Mouse (Mus musculus) small intestine, adult 2 months (tissue): Measurements from ENCODE around the gene Mlf1. TPM values are rescaled to one million over a fixed set of nuclear protein-coding genes. Genes with fewer than 3 reads are reported as not detected.

Experiments used
- H3K27ac ChIP-seq: fragments of 200-500 bp; 2 replicates; pipeline ENCODE4 v1.5.1; 2012; ENCODE audit warnings: low read depth, low read length, control low read depth, inconsistent platforms; ENCODE audit not compliant: insufficient read depth
- H3K27me3 ChIP-seq: fragments of 200-500 bp; 2 replicates; pipeline ENCODE4 v1.6.1; 2012; ENCODE audit warnings: mild to moderate bottlenecking, moderate library complexity, low read length, inconsistent platforms; ENCODE audit not compliant: control insufficient read depth, insufficient read depth
- H3K36me3 ChIP-seq: fragments of 200-500 bp; 2 replicates; pipeline ENCODE4 v1.6.1; 2012; ENCODE audit warnings: mild to moderate bottlenecking, low read length, control low read depth, inconsistent platforms; ENCODE audit not compliant: control insufficient read depth, insufficient read depth
- H3K4me1 ChIP-seq: fragments of 200-500 bp; 2 replicates; pipeline ENCODE4 v1.6.1; 2012; ENCODE audit warnings: low read length, inconsistent platforms, mixed read lengths; ENCODE audit not compliant: control insufficient read depth, insufficient read depth, insufficient read length
- H3K4me3 ChIP-seq: fragments of 200-500 bp; 2 replicates; pipeline ENCODE4 v1.5.1; 2012; ENCODE audit warnings: low read depth, mild to moderate bottlenecking, control low read depth, inconsistent platforms, low read length, moderate library complexity
- CTCF ChIP-seq: fragments of 200-500 bp; IDR thresholded peaks from 2 replicates; pipeline ENCODE4 v1.5.1; 2012; ENCODE audit warnings: low read depth, mild to moderate bottlenecking, control low read depth, inconsistent platforms, low read length, moderate library complexity, mixed read lengths; ENCODE audit not compliant: insufficient replicate concordance, insufficient read length; ENCODE audit errors: extremely low read depth
- POLR2A ChIP-seq: fragments of 200-500 bp; IDR thresholded peaks from 2 replicates; pipeline ENCODE4 v1.6.1; 2012; ENCODE audit warnings: low read depth, mild to moderate bottlenecking, control low read depth, inconsistent platforms, low read length, moderate library complexity
- WGBS: fragments of 180-500 bp; shearing (Covaris S2); methylation state at CpG from one replicate; pipeline ENCODE4 v1.1.7; 2018; 5-methylcytosine and 5-hydroxymethylcytosine counted together
- polyA plus RNA-seq: library from polyadenylated mRNA; depleted of rRNA; stranded (reverse); fragments of >200 nt; gene quantifications from 2 replicates; pipeline ENCODE4 v1.2.3, GENCODE M21; 2012

Gene Mlf1
- polyA plus RNA-seq, 1 experiment, result 0.25 TPM

- Histone ChIP-seq H3K27me3 (no peaks in the 10 kb centered on the region), H3K36me3 (0 out of 2 replicates have a peak, but pooled peaks cover 1% of the 10 kb centered on the region), H3K4me3 (no peak overlapping the region), H3K4me1 (no peaks in the 10 kb centered on the region), H3K27ac (no peak overlapping the region)
- TF ChIP-seq POLR2A (no peak), CTCF (no peak)
- WGBS, result 37% methylated on average over 5 of the region's 5 CpGs
Measured at GRCm38 (mm10) chr3:67352128-67352762, 21.7 kb upstream of the Mlf1 start.

- Histone ChIP-seq H3K4me3 (no peak overlapping the region), H3K27me3 (no peaks in the 10 kb centered on the region), H3K4me1 (no peaks in the 10 kb centered on the region), H3K27ac (no peak overlapping the region), H3K36me3 (peaks cover 5% of the 10 kb centered on the region; the same call in 1 of the 2 replicates)
- TF ChIP-seq POLR2A (no peak), CTCF (no peak)
- 83% methylated on average over 3 of the region's 3 CpGs for WGBS
Measured at GRCm38 (mm10) chr3:67352763-67353149, 21.1 kb upstream of the Mlf1 start.

- Histone ChIP-seq H3K4me1 (no peaks in the 10 kb centered on the region), H3K36me3 (peaks cover 5% of the 10 kb centered on the region; the same call in 1 of the 2 replicates), H3K27ac (no peak overlapping the region), H3K27me3 (no peaks in the 10 kb centered on the region), H3K4me3 (no peak overlapping the region)
- no peak for TF ChIP-seq POLR2A
- no peak for TF ChIP-seq CTCF
- 90% methylated on average over 7 of the region's 7 CpGs for WGBS
Measured at GRCm38 (mm10) chr3:67358376-67358775, 15.5 kb upstream of the Mlf1 start.

GRCm38 (mm10) chr3:67366087-67366892 lies 7.6 kb upstream of the Mlf1 start:
- no peaks in the 10 kb centered on the region for H3K27me3 ChIP-seq
- no peaks in the 10 kb centered on the region for H3K4me1 ChIP-seq
- TF ChIP-seq CTCF (no peak), POLR2A (no peak)
- H3K27ac ChIP-seq, result no peak overlapping the region
- no peak overlapping the region for H3K4me3 ChIP-seq
- WGBS, result 74% methylated on average over 4 of the region's 4 CpGs
- H3K36me3 ChIP-seq, result no peaks in the 10 kb centered on the region

GRCm38 (mm10) chr3:67367481-67367880 lies 6.4 kb upstream of the Mlf1 start:
- Histone ChIP-seq H3K27ac (no peak overlapping the region), H3K4me3 (no peak overlapping the region)
- 78% methylated on average over 6 of the region's 6 CpGs for WGBS

GRCm38 (mm10) chr3:67369407-67370079 lies 4.4 kb upstream of the Mlf1 start:
- Histone ChIP-seq H3K4me3 (no peak overlapping the region), H3K27me3 (peaks cover 2% of the 10 kb centered on the region), H3K4me1 (no peaks in the 10 kb centered on the region), H3K36me3 (no peaks in the 10 kb centered on the region), H3K27ac (no peak overlapping the region)
- no peak for TF ChIP-seq CTCF
- no peak for TF ChIP-seq POLR2A
- 74% methylated on average over 5 of the region's 5 CpGs for WGBS

More at GRCm38 (mm10) chr3:67367481-67367880, 6.4 kb upstream of the Mlf1 start:
- TF ChIP-seq POLR2A (no peak), CTCF (no peak)
- H3K4me1 ChIP-seq, result no peaks in the 10 kb centered on the region
- no peaks in the 10 kb centered on the region for H3K36me3 ChIP-seq
- no peaks in the 10 kb centered on the region for H3K27me3 ChIP-seq

GRCm38 (mm10) chr3:67372194-67372593 lies 1.7 kb upstream of the Mlf1 start:
- H3K27ac ChIP-seq, result no peak overlapping the region
- H3K4me3 ChIP-seq, result no peak overlapping the region
- TF ChIP-seq POLR2A (no peak), CTCF (no peak)
- H3K36me3 ChIP-seq, result no peaks in the 10 kb centered on the region
- 75% methylated on average over 4 of the region's 4 CpGs for WGBS
- no peaks in the 10 kb centered on the region for H3K4me1 ChIP-seq
- H3K27me3 ChIP-seq, result peaks cover 5% of the 10 kb centered on the region
